In genomic region chr8:26626651-26627077, GRCm38 (mm10) we compare ENCODE assay signal across 7 mouse cellular contexts.
A peak's percentile ranks its signal among the peaks of the same experiment; 100 is the strongest.
DNase-seq lines count a peak whose midpoint lies in the region; TF ChIP-seq lines count a peak whose summit lies in the region.

No protein-coding gene starts in this region.

- peak; percentile 13 for DNase-seq in R1 (ENCODE audit: low read depth, low spot score)
- peak; percentile 13 for DNase-seq in brain, embryonic 14.5 days (ENCODE audit: low read depth)
- peak; percentile 13 for DNase-seq in heart, postnatal 4 days
- peak; percentile 43 for DNase-seq in lung, postnatal 10 days
- no peak for DNase-seq in spleen, postnatal 36 days (ENCODE audit: low spot score in 2 of 2)
- DNase-seq in frontal cortex, postnatal 10 days (ENCODE audit: low spot score in 2 of 2) = no peak
- no peak for DNase-seq in right cerebral cortex, postnatal 4 days

- TF ChIP-seq POLR2A in brain, embryonic 14.5 days (IDR thresholded peaks at IDR 0.05; ENCODE audit: borderline replicate concordance, extremely low read depth, insufficient read depth, insufficient read length, poor library complexity, severe bottlenecking) = no peak

- TF ChIP-seq CTCF in brain, embryonic 14.5 days (IDR thresholded peaks at IDR 0.05; ENCODE audit: borderline replicate concordance, extremely low read depth, insufficient read depth, insufficient read length) = no peak

Comparison
In these comparisons a context has a peak if more than half of its experiments do, and no peak if none do; other contexts are left out.
1. DNase-seq: peak in R1 (single experiment), brain, embryonic 14.5 days (single experiment), heart, postnatal 4 days (single experiment) and lung, postnatal 10 days (single experiment); none in spleen, postnatal 36 days (0 of 2), frontal cortex, postnatal 10 days (0 of 2) and right cerebral cortex, postnatal 4 days (single experiment).